Mouse (Mus musculus) kidney, adult 2 months (tissue): ENCODE results near the gene Pi4kb.

Experiments used
- CTCF ChIP-seq: fragments of 200-500 bp; conservative IDR thresholded peaks from 2 replicates; pipeline ENCODE4 v1.5.1; 2011; ENCODE audit warnings: low read depth, mild to moderate bottlenecking, control low read depth, low read length, moderate library complexity, mixed read lengths; ENCODE audit not compliant: insufficient read depth, insufficient read length
- POLR2A ChIP-seq: fragments of 200-500 bp; IDR thresholded peaks from one replicate; pipeline ENCODE4 v1.6.1; 2011; ENCODE audit warnings: low read depth, low read length, control low read depth

GRCm38 (mm10) chr3:94973620-94974019 is 911 bp upstream of the Pi4kb start:
- TF ChIP-seq POLR2A (no peak), CTCF (no peak)
